Mouse (Mus musculus) Patski (cell line): ENCODE measurements around the gene Spaca6. TPM values are rescaled to one million over a fixed set of nuclear protein-coding genes. Genes with fewer than 3 reads are reported as not detected.
A peak's percentile ranks its signal among the peaks of the same experiment; 100 is the strongest.
"Not testable (repeated sequence)": the region's sequence is repeated elsewhere in the genome, so short reads cannot be mapped to it uniquely, and the experiment has no call there.

Experiments used
- ATAC-seq: fragments of 100-300 bp; one replicate; pipeline ENCODE4 v1.8.0; 2021
- CTCF ChIA-PET: fragments of 350-600 bp; sonication (Branson Sonifier 250); formaldehyde crosslinking; loops from one replicate; lab custom pipeline; 2022; ENCODE audit warnings: inconsistent platforms; lab: Charles Lee
- POLR2A ChIA-PET: fragments of 350-600 bp; sonication (Branson Sonifier 250); formaldehyde crosslinking; loops from one replicate; lab custom pipeline; 2022; ENCODE audit warnings: antibody characterized with exemption, inconsistent platforms; lab: Charles Lee
- DNase-seq: peaks from one replicate; pipeline ENCODE4 v3.0.0-alpha.2; 2011; ENCODE audit warnings: low read depth, low spot score
- H3K27me3 ChIP-seq: fragments of 371-371 bp; one replicate; pipeline ENCODE4 v1.5.1; 2021
- CTCF ChIP-seq: fragments of 100-300 bp; IDR thresholded peaks from one replicate; pipeline ENCODE4 v1.5.1; 2021
- in situ Hi-C: fragments of 300-500 bp; cut with MboI; formaldehyde crosslinking; loops from 3 replicates; pipeline ENCODE4 v1.11.1; 2018; ENCODE audit warnings: low pct_unique_long_range_greater_than_20kb, mixed read lengths
- polyA plus RNA-seq: library from polyadenylated mRNA; unstranded; gene quantifications from one replicate; pipeline ENCODE4 v1.2.3, GENCODE M21; 2021

The Spaca6 gene
- polyA plus RNA-seq, 1 experiment from 2014 or later, result 34.8 TPM

DNA sequence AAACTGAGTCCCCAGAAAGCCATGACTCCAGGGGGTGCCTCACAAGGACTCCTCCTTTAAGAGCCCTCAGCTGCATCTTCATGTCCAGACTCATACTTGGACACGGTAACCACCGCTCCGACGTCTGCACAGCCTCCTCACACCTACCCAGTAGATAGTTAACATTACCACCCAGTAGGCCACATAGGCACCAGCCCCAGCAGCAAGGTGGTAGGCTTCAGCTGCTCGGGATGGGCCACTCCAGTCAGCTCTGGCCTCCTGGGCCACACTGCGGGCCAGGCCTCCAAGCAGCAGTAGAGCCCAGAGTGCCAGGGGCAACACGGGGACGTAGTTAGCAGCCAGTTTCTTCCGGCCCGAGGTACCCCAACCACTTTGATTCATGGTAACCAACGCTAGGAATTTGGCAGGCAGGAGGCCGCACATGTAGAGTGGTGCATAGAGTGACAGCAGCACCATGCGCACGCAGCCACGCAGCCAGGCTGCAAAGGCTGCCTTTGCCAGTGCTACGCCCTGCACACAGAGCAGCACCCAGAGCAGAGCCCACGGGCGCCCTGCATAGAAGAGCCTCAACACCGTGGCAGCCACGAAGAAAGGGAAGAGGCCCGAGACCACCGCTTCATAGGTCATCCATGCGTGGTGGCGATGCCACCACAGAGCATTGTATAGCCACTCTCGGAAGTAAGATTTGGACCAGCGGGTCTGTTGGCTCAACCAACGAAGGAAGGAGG is 16.7 kb downstream of the Spaca6 start:
- POLR2A ChIA-PET, result no interaction called here
- no peaks in the 10 kb centered on the region for H3K27me3 ChIP-seq
- CTCF ChIA-PET, result no interaction called here
- TF ChIP-seq CTCF, result no peak
- ATAC-seq (no peak), DNase-seq (no peak)
- in situ Hi-C loops, result no loop called here

DNA sequence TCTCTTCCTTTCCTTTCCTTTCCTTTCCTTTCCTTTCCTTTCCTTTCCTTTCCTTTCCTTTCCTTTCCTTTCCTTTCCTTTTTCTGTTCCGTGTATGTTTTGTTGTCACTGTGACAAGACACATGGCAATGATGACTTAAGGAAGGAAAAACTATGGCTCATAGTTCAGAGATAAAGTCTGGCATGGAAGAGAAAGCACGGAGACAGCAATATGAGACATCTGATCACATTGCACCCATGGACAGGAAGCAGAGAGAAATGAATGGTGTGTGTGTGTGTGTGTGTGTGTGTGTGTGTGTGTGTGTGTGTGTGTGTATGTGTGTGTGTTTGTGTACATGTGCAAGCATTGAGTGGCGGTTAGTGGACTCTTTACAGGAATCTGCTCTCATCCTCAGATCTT is 17.6 kb downstream of the Spaca6 start:
- ChIA-PET CTCF (interaction anchor here (0.6 to 2.1 kb wide), 5 partner anchors 13 to 72 kb away, joined by 3 to 8 read pairs (median 3); partner anchors contain the start of gene Spaca6), POLR2A (interaction anchor here (0.6 kb wide), 1 partner anchor 15 kb away, joined by 3 read pairs; no protein-coding TSS in a partner anchor)
- ATAC-seq, in situ Hi-C loops, H3K27me3 ChIP-seq, DNase-seq: not testable (repeated sequence)

DNA sequence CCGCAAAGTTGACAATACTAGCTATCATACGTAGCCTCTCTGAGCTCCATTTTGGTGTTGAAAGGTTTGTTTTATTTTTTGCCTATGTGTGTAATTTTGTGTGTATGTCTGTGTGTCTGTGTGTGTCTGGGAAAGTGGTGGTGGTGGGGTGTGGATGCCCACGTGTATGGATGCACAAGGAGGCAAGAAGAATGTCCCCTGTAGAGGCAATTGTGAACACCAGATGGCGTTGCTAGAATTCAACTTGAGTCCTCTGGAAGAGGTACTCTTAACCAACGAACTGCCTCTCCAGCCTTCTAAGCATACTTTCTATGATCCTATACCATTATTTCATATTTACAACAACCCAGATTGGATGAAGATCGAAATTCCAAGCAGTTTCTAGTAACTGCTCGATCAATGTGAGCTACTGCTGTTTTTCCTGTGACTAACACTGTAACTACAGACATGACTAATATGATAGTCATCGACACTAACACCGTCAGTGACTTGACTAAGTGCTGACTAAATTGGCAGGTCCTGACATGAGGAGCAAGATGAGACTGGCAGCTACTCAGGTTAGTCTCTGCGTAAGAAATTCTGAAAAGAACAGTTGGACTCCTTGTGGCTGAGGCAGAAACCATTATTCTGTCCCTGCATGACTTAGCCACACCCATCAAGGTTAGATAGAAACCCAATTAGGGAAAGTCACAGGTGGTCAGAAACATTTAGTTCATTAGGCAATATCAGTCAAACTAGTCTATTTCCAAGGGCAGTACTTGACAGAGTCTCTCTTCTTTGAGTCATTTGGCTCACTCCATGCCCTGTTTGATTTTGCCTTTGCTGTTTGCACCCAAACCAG is 18.4 kb downstream of the Spaca6 start:
- in situ Hi-C loops, result no loop called here
- ATAC-seq, result peak; percentile 56
- no peak for DNase-seq
- H3K27me3 ChIP-seq, result no peaks in the 10 kb centered on the region
- POLR2A ChIA-PET, result interaction anchor here (0.6 to 0.7 kb wide), 2 partner anchors 9 to 15 kb away, joined by 3 read pairs; no protein-coding TSS in a partner anchor
- TF ChIP-seq CTCF, result no peak
- CTCF ChIA-PET, result interaction anchor here (0.6 to 2.1 kb wide), 6 partner anchors 10 to 73 kb away, joined by 3 to 8 read pairs (median 4); partner anchors contain the start of genes Has1 and Spaca6

DNA sequence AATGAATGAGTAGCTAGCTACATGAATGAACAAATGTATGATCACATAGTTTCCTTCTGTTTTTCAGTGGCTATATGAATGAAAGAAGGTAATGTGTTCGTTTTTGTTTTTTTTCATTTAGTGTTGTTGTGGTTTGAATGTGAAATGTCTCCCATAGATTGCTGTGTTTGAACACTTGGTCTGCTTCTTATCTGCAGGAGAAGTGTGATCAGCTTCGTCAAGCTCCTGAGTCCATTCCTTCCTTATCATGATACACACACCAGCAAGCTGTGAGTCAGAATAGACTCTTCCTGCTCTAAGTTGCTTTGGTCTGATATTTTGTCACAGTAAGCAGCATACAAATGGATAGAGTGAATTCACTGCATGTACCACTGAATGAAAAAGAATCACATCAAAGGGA is 22.0 kb downstream of the Spaca6 start:
- ATAC-seq, result no peak
- POLR2A ChIA-PET, result interaction anchor here (0.7 kb wide), 1 partner anchor 11 kb away, joined by 3 read pairs; no protein-coding TSS in a partner anchor

GRCm38 (mm10) chr17:17849906-17850712 is 23.2 kb downstream of the Spaca6 start:
- no peak for TF ChIP-seq CTCF
- DNase-seq (no peak), ATAC-seq (no peak)
- H3K27me3 ChIP-seq, result no peaks in the 10 kb centered on the region
- in situ Hi-C loops, result no loop called here
- ChIA-PET CTCF (no interaction called here), POLR2A (no interaction called here)

More for the DNA sequence above, 22.0 kb downstream of the Spaca6 start:
- DNase-seq, result no peak
- TF ChIP-seq CTCF, result no peak
- in situ Hi-C loops, result no loop called here
- CTCF ChIA-PET, result interaction anchor here (1.1 kb wide), 1 partner anchor 50 kb away, joined by 4 read pairs; no protein-coding TSS in a partner anchor
- no peaks in the 10 kb centered on the region for H3K27me3 ChIP-seq

- ChIA-PET CTCF (interaction anchor here (0.6 to 1.2 kb wide), 2 partner anchors 9 to 57 kb away, joined by 3 to 5 read pairs; no protein-coding TSS in a partner anchor), POLR2A (no interaction called here)
- no peaks in the 10 kb centered on the region for H3K27me3 ChIP-seq
- no peak for TF ChIP-seq CTCF
- DNase-seq, result no peak
- no peak for ATAC-seq
- in situ Hi-C loops, result no loop called here
These were observed 28.3 kb downstream of the Spaca6 start, which contains the start of gene Has1 for GRCm38 (mm10) chr17:17855064-17855838. Gene Has1 (minus strand): TSS chr17:17855205.

- H3K27me3 ChIP-seq, result no peaks in the 10 kb centered on the region
- ChIA-PET CTCF (interaction anchor here (1.9 kb wide), 1 partner anchor 11 kb away, joined by 8 read pairs; no protein-coding TSS in a partner anchor), POLR2A (no interaction called here)
- no peak for ATAC-seq
- DNase-seq, result no peak
- in situ Hi-C loops, result no loop called here
- TF ChIP-seq CTCF, result no peak
These were observed 29.7 kb downstream of the Spaca6 start for GRCm38 (mm10) chr17:17856612-17857011.

DNA sequence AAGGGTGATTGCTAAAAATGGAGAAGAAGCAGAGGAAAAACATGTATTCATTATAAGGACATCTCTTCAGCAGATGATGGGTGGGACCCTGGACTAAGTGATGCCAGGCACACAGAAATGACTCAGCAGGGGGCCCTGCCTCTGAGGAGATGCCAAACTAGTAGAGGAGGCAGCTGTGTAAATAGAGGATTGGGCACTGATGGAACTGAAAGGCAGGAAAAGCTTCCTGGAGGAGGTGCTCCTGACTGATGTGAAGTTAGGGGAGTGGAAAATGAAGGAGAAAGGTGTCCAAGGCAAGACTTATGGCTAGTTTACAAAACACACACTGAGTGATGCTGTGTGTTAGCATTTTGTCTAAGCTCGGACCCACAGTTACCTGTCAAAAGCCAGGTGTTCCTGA is 30.5 kb downstream of the Spaca6 start:
- H3K27me3 ChIP-seq, result no peaks in the 10 kb centered on the region
- ATAC-seq (no peak), DNase-seq (no peak)
- in situ Hi-C loops, result no loop called here
- CTCF ChIA-PET, result interaction anchor here (1.9 kb wide), 1 partner anchor 12 kb away, joined by 8 read pairs; no protein-coding TSS in a partner anchor
- POLR2A ChIA-PET, result no interaction called here
- no peak for TF ChIP-seq CTCF

- POLR2A ChIA-PET, result interaction anchor here (0.5 kb wide), 1 partner anchor 15 kb away, joined by 3 read pairs; no protein-coding TSS in a partner anchor
- CTCF ChIA-PET, result interaction anchor here (1.8 kb wide), 1 partner anchor 8 kb away, joined by 5 read pairs; no protein-coding TSS in a partner anchor
- peak; percentile 30 for TF ChIP-seq CTCF
- DNase-seq, result no peak
- in situ Hi-C loops, result no loop called here
- ATAC-seq, result no peak
- no peaks in the 10 kb centered on the region for H3K27me3 ChIP-seq
These were observed 33.2 kb downstream of the Spaca6 start for GRCm38 (mm10) chr17:17860110-17860509.
